Mouse (Mus musculus) hindbrain, embryonic 11.5 days (tissue): ENCODE measurements around the gene Shq1. TPM values are rescaled to one million over a fixed set of nuclear protein-coding genes. Genes with fewer than 3 reads are reported as not detected.

Experiments
- polyA plus RNA-seq: library from polyadenylated mRNA; unstranded; fragments of >200 nt; fragmentation: Nextera tagmentation; extraction: Ambion mirVana; gene quantifications from 2 replicates; pipeline ENCODE4 v1.2.1, GENCODE M21; 2014

Gene Shq1
- polyA plus RNA-seq, 1 experiment from 2014 or later = 17.1 TPM

Other genes starting within 250 kb of the Shq1 start
- 5.8 and 7.2 TPM in 2 replicates for gene Gxylt2, start 33.6 kb upstream of the Shq1 start, polyA plus RNA-seq
- gene Ppp4r2, start 162.5 kb upstream of the Shq1 start, polyA plus RNA-seq = 39.9 and 46.7 TPM in 2 replicates